Mouse (Mus musculus) ES-Bruce4 (cell line): ENCODE data around the gene Unc5a.

Experiments used
- CTCF ChIP-seq: IDR thresholded peaks from one replicate; pipeline ENCODE4 v1.8.1; 2011; ENCODE audit warnings: low read depth, low read length
- POLR2A ChIP-seq: IDR thresholded peaks from one replicate; pipeline ENCODE4 v1.8.1; 2011; ENCODE audit warnings: low read length; ENCODE audit not compliant: insufficient read depth

DNA sequence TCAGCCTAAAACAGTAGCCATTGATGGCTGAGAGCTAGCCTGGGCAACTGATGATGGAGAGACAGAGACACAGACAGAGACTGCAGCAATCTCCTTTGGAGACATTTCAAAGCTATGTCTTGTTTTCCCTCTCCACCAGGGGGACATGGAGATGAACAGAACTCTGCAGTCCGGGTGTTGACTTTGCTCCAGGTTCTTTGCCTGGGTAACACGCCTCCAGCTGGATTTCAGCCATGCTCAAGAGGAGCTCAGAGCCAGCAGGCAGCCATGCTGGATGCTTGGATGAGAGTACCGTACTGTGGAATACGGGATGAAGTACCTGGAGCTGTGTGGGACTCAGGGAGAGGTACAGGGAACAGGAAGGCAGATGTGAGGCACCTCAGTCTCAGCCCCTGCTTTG lies 22.6 kb upstream of the Unc5a start:
- TF ChIP-seq POLR2A (no peak), CTCF (no peak)
